Mouse (Mus musculus) forebrain, embryonic 10.5 days (tissue): ENCODE data around the gene Timm44. TPM values are rescaled to one million over a fixed set of nuclear protein-coding genes. Genes with fewer than 3 reads are reported as not detected.

ENCODE experiments used
- DNase-seq: peaks from one replicate; pipeline ENCODE4 v3.0.0-alpha.2; 2017; ENCODE audit warnings: low spot score; ENCODE audit errors: extremely low spot score
- H3K27ac ChIP-seq: fragments of 300-500 bp; sonication (generic); 2 replicates; pipeline ENCODE4 v1.5.1; 2016; ENCODE audit warnings: mild to moderate bottlenecking
- H3K27me3 ChIP-seq: fragments of 300-500 bp; sonication (generic); 2 replicates; pipeline ENCODE4 v1.6.1; 2016; ENCODE audit warnings: mild to moderate bottlenecking; ENCODE audit not compliant: poor library complexity, severe bottlenecking
- H3K36me3 ChIP-seq: fragments of 300-500 bp; sonication (generic); replicated peaks from 2 replicates; pipeline ENCODE4 v1.6.1; 2016; ENCODE audit warnings: mild to moderate bottlenecking, moderate library complexity
- H3K4me1 ChIP-seq: fragments of 300-500 bp; sonication (generic); 2 replicates; pipeline ENCODE4 v1.6.1; 2016
- H3K4me3 ChIP-seq: fragments of 300-500 bp; sonication (generic); 2 replicates; pipeline ENCODE4 v1.5.1; 2016; ENCODE audit warnings: mild to moderate bottlenecking, moderate library complexity
- H3K9me3 ChIP-seq: fragments of 300-500 bp; sonication (generic); 2 replicates; pipeline ENCODE4 v1.6.1; 2016; ENCODE audit warnings: mild to moderate bottlenecking, moderate library complexity
- WGBS: fragments of 180-500 bp; shearing (Covaris S2); methylation state at CpG from one replicate; pipeline ENCODE4 v1.1.7; 2016; 5-methylcytosine and 5-hydroxymethylcytosine counted together
- polyA plus RNA-seq: library from polyadenylated mRNA; unstranded; fragments of >200 nt; fragmentation: Nextera tagmentation; extraction: Ambion mirVana; gene quantifications from 2 replicates; pipeline ENCODE4 v1.2.1, GENCODE M21; 2016

The Timm44 gene
- polyA plus RNA-seq = 69.8 and 70.2 TPM in 2 replicates

DNA sequence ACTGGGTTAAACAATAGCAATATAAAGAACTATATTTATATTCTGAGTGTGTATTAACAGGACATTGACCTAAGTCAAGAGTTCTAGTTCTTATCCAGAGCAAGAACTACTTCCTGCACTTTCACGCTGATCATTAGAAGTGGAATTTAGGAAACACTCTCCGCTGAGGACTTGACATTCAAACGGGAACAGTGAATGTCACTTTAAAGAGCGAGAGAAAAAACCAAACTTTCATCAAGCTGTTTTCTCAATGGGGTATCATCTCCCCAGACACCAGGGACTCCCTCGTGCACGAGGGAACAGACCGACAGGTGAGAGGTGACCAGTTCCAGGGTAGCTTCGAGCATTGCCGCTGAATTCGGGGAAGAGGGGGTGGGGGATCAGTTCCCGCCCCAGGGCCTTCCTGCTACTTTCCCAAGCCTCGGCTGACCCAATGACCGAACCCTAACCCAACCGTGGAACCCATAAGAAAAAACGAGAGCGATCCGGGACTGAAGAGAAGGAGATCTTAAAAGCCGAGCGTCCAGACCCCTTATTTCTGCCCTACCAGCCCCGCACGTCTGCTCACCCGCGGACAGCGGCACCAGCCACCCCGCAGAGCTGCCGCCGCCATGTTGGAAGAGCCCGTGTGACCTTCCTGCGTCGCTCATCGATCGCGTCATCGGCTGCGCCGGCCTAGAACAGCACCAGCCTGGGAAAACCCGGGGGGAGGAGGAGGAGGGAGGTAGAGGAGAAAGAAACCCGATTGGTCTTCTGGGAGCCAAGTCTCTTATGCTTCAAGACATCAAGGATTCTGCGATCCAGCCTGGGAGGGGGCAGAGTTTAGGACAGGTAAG is at the start of gene Timm44:
Timm44 (minus strand) TSS at position 639 of the 836 bp plus-strand sequence.
- Histone ChIP-seq H3K4me3 (peak within 1 kb of the TSS; percentile 87), H3K36me3 (peaks cover 38% of the 10 kb centered on the region), H3K9me3 (no peaks in the 10 kb centered on the region), H3K27ac (peak within 1 kb of the TSS; percentile 93), H3K4me1 (peaks cover 16% of the 10 kb centered on the region), H3K27me3 (no peaks in the 10 kb centered on the region)
- DNase-seq = peak; percentile 93
- under 1% methylated on average over 39 of the region's 39 CpGs for WGBS

DNA sequence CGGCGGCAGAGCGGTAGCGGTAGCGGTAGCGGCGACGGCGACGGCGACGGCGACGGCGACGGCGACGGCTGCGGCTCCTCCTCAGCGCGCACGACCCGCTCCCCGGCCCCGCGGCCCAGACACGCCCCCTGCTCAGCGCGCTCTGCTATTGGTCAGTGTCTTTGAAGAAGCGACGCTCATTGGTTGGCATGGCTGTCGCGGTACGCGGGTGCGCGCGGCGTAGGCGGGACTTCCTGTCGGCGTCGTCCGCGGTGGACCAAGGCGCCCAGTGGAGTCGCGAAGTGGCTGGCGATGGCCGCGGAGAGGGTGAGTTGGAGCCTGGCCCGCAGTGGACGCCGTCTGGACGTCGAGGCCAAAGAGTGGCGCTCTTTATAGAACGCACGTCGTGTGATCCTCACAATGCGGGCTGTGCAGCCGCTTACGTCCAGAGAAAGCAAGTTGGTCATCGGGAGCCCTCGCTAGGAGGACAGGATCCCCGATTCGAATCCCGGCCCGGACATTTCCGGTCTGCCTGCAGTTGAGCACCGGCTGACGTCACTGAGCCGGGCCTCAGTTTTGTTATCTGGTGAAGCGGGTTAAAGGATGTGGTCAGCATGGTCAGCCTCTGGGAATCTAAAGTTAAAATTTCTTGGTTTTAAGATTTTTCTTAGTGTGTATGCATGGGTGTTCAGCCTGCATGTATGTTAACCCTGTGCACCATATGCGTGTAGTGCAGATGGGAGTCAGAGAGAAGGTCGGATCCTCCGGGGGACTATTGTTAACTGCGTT is 49.5 kb upstream of the Timm44 start, which contains the start of the genes Ccl25 and Elavl1:
Ccl25 (plus strand) TSS at position 228 of the 768 bp plus-strand sequence.
Elavl1 (minus strand) TSS at position 431 of the 768 bp plus-strand sequence.
- peaks cover 69% of the 10 kb centered on the region for H3K36me3 ChIP-seq

DNA sequence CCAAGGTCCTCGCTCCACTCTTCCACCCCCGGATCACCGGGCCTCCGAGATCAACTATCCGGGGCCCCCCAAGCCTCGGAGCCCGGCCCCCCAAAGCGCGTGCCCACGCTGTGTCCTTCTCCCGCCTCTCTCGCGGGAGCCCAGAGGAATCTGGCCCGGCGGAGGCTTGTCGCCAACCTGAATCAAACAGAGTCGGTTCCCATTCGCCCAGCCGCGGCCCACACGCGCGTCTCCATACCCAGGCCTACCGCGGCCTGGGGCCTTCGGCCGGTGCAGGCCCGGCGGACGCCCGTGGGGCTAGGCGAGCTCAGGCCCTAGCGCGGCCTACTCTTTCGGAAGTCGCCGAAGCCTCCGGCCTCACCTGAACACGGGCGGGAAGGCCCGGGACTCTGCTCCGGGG is 48.8 kb upstream of the Timm44 start:
- Histone ChIP-seq H3K27ac (peak overlapping the region; percentile 99), H3K36me3 (peaks cover 69% of the 10 kb centered on the region), H3K9me3 (no peaks in the 10 kb centered on the region), H3K4me3 (peak overlapping the region; percentile 97), H3K4me1 (peaks cover 39% of the 10 kb centered on the region), H3K27me3 (no peaks in the 10 kb centered on the region)
- under 1% methylated on average over 42 of the region's 42 CpGs for WGBS
- DNase-seq = no peak

More for the DNA sequence above, 49.5 kb upstream of the Timm44 start, which contains the start of the genes Ccl25 and Elavl1:
- Histone ChIP-seq H3K9me3 (no peaks in the 10 kb centered on the region), H3K27me3 (no peaks in the 10 kb centered on the region), H3K27ac (peak within 1 kb of the TSS; percentile 99), H3K4me3 (peak within 1 kb of the TSS; percentile 97), H3K4me1 (peaks cover 37% of the 10 kb centered on the region)
- WGBS = under 1% methylated on average over 74 of the region's 78 CpGs
- DNase-seq = peak; percentile 98

DNA sequence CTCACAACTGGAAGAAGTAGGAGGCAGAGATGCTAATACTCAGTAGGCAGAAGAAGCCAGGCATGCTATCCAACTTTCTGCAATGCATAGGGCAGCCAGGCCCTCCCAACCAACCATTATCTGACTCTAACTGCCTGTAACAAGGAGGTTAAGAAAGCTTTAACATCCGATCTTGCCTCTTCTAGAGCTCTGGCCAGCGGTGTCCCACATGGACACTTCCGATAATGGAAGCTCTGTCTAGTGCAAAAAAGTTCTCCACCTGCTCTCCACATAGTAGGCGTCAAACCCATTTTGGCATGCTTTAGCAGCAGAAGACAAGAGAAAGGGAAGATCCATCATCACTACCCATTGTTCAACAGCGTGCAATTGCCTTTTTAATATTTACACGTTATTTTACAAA is 48.2 kb upstream of the Timm44 start:
- Histone ChIP-seq H3K4me1 (peaks cover 39% of the 10 kb centered on the region), H3K27me3 (no peaks in the 10 kb centered on the region), H3K9me3 (no peaks in the 10 kb centered on the region), H3K4me3 (peak overlapping the region; percentile 97), H3K27ac (peak overlapping the region; percentile 99), H3K36me3 (peaks cover 69% of the 10 kb centered on the region)
- no peak for DNase-seq
- 13% methylated on average over 6 of the region's 6 CpGs for WGBS

DNA sequence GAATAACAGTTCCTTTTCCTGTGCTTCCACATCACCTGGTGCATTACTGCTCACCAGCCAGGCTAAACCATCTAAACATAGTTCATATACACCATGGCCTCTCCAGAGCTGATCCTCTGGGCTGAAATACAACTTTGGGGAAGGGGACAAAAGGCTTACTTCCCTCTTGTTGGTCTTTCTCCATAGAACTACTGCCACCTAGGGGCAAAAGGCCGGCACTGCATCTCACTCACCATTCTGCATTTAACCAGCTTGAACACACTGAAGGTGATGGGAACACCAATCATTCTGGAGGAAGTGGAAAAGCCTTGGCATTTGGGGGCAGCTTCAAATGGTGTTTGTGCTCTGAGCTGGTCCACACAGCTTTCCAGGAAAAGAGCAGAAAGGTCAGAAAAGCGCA is 46.8 kb upstream of the Timm44 start:
- Histone ChIP-seq H3K9me3 (no peaks in the 10 kb centered on the region), H3K27me3 (no peaks in the 10 kb centered on the region), H3K27ac (no peak overlapping the region), H3K4me3 (peak overlapping the region; percentile 97), H3K4me1 (peaks cover 39% of the 10 kb centered on the region), H3K36me3 (peaks cover 67% of the 10 kb centered on the region)
- DNase-seq = peak; percentile 85
- WGBS = 34% methylated on average over 2 of the region's 2 CpGs

DNA sequence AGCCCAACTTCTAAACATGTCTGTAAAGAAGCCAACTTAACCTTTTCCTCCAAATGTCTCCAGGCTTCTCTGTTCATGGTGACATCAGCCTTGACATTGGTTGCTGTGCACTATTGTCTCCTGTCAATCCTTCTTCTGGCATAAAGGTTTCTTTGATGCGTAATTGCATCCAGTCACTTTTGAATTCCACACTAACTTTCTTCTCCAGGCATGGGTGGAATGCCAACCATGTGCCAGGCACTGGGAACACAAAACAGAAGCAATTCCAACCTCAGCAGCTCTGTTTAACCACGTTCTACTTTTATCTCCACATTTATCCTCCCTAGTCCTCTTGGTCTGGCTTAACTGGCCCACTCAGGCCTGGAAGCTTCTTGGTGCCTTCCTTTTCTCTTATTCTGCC is 45.3 kb upstream of the Timm44 start:
- H3K27ac ChIP-seq = no peak overlapping the region
- H3K27me3 ChIP-seq = no peaks in the 10 kb centered on the region
- H3K4me1 ChIP-seq = peaks cover 33% of the 10 kb centered on the region
- no peaks in the 10 kb centered on the region for H3K9me3 ChIP-seq
- WGBS = 87% methylated on average over 2 of the region's 2 CpGs
- peaks cover 67% of the 10 kb centered on the region for H3K36me3 ChIP-seq
- H3K4me3 ChIP-seq = no peak overlapping the region
- DNase-seq = no peak

DNA sequence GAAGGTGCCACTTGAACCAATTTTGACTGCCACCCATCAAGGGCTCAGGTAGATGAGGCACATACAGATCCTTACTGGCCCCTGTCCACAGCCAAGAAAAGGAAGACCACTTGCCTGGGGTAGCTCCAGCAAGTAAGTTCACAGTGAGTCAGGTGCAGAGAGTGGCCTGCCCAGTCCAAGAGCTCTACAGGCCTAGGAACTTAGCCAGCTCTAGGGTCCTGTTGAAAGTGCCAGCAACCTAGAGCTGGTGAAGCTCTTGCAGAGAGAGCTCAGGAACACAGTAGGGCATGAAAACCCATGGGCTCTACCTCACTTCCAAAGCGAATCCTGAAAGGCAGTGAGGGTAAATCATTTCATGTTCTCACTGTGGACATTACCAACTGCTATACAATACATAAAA is 44.7 kb upstream of the Timm44 start:
- 86% methylated on average over 1 of the region's 1 CpGs for WGBS
- H3K27ac ChIP-seq = no peak overlapping the region
- H3K27me3 ChIP-seq = no peaks in the 10 kb centered on the region
- H3K4me1 ChIP-seq = peaks cover 27% of the 10 kb centered on the region
- H3K36me3 ChIP-seq = peaks cover 71% of the 10 kb centered on the region
- DNase-seq = no peak
- no peak overlapping the region for H3K4me3 ChIP-seq
- no peaks in the 10 kb centered on the region for H3K9me3 ChIP-seq

DNA sequence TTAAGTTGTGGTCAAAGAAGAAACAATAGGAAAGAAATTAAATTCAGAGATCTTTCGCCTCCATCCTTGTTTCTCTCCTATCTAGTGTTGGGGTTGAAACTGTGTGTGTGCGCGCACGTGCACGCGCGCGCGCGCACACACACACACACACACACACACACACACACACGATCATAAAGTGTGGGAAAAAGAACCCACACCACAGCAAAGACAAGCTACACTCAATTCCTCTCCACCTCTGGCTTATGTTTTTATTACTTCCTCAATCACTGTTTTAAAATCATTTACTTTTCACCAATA is 43.8 kb upstream of the Timm44 start:
- 97% methylated on average over 11 of the region's 11 CpGs for WGBS
- no peak for DNase-seq
- H3K27me3 ChIP-seq = no peaks in the 10 kb centered on the region
- H3K9me3 ChIP-seq = no peaks in the 10 kb centered on the region
- peaks cover 27% of the 10 kb centered on the region for H3K4me1 ChIP-seq
- H3K27ac ChIP-seq = no peak overlapping the region
- peaks cover 71% of the 10 kb centered on the region for H3K36me3 ChIP-seq
- H3K4me3 ChIP-seq = no peak overlapping the region

DNA sequence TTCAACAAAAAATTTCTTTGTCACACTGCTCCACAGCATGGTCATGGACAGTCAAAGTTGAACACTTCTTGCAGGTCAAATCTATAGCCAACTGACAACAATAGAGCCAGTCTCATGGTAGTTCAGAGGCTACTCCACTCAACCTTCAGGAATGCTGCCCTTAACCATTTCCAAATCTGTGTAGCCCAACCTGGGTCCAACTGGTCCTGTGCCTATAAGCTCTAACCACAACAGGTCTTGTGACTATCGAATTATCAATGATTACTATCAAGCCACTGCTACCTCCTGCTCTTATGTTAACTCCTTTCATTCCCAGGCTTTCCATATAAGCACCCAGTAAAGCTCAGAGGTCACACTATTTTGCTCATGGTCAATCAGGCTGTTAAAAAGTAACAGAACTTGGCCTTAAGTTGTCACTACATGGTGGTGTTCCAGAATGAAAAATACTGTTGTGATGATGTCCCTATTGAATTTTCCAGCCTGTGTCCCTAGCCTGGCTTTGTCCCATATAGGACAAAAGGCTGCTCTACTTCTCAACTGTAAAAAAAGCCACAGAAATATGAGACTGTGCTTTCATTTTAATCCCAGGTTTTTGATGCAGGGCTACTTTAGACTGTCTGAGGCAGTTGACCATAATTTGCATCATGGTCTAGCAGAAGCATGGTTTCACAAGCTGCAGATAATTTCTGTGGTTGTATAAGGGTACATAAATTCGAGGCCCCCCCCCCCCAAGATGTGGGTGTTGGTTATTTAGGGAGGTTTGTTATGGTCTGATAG is 43.3 kb upstream of the Timm44 start:
- no peaks in the 10 kb centered on the region for H3K27me3 ChIP-seq
- H3K4me3 ChIP-seq = no peak overlapping the region
- peaks cover 74% of the 10 kb centered on the region for H3K36me3 ChIP-seq
- peaks cover 26% of the 10 kb centered on the region for H3K4me1 ChIP-seq
- H3K9me3 ChIP-seq = no peaks in the 10 kb centered on the region
- no peak overlapping the region for H3K27ac ChIP-seq
- DNase-seq = no peak
- 91% methylated on average over 2 of the region's 2 CpGs for WGBS

DNA sequence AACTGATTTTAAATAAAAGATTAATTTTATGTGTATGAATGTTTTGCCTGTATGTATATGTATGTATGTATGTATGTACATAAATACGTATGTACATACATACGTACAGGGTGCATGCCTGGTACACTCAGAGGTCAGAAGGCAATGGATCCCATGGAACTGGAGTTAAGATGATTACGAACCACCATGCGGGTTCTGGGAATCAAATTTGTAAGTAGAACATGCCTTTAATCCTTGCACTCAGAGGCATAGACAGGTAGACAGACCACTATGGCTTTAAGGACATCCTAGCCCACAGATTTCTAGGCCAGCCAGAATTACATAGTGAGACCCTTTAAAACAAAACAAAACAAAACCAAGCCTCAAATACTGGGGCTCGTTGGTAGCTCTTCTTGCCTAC is 42.4 kb upstream of the Timm44 start:
- no peak for DNase-seq
- H3K27ac ChIP-seq = no peak overlapping the region
- H3K9me3 ChIP-seq = no peaks in the 10 kb centered on the region
- peaks cover 76% of the 10 kb centered on the region for H3K36me3 ChIP-seq
- H3K4me3 ChIP-seq = no peak overlapping the region
- no peaks in the 10 kb centered on the region for H3K27me3 ChIP-seq
- WGBS = 92% methylated on average over 5 of the region's 5 CpGs
- H3K4me1 ChIP-seq = peaks cover 18% of the 10 kb centered on the region

DNA sequence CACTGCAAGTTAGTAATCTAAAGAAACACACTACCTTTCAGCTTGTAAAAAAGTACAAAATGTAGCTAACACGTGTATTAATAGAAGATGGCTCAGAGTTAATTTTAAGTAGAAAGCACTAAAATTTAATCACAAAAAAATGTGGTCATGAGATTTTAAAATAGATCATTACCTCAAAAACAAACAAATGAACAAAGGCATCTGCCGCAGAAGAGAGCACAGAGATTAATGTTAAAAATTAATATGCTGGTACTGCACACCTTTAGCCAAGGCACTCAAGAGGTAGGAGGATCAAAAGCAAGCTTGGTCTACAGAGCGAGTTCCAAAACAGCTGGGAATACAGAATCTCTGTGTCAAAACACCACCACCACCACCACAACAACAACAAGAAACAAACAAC is 39.1 kb upstream of the Timm44 start:
- H3K27me3 ChIP-seq = no peaks in the 10 kb centered on the region
- DNase-seq = no peak
- WGBS = 93% methylated on average over 3 of the region's 3 CpGs
- no peaks in the 10 kb centered on the region for H3K4me1 ChIP-seq
- H3K27ac ChIP-seq = no peak overlapping the region
- no peaks in the 10 kb centered on the region for H3K9me3 ChIP-seq
- H3K36me3 ChIP-seq = peaks cover 72% of the 10 kb centered on the region
- no peak overlapping the region for H3K4me3 ChIP-seq

DNA sequence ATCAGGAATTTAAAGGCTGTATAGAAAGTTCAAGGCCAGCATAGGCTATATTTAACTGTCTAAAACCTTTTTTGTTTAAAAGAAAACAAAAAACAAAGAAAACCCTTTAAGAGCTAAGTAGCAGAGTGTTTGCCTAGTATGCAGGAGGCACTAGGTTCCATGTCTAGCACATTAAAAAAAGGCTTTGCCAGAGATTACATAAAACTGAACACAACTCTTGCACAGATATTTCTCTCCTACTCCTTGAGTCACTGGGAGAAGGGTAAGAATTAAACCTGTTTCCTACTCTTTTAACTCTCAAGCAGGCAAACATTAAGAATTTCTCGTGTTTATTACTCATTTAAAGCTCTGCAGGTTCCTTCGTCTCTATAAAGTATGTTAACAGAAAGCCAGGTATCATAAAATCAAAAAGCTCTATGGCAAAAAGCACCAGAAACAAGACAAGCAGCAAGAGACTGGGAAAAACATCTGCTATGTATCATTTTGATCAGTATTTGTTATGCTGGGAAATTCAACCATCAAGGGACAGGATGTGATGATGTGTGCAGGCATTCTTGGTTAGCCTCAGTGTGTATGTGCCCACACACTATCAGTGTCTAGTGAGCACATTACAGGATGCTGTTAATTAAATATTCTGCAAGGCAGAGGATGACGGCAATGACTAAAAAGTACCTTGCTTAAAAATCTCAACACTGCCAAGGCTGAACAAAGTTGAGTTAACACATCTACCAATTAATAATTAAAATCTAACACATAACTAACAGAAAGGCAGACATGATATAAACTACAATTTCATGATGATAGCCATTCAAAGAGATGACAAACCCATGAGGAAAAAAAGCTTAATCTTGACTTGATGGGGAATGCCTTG is 37.8 kb upstream of the Timm44 start:
- Histone ChIP-seq H3K27me3 (no peaks in the 10 kb centered on the region), H3K36me3 (peaks cover 72% of the 10 kb centered on the region), H3K27ac (no peak overlapping the region), H3K9me3 (no peaks in the 10 kb centered on the region), H3K4me1 (no peaks in the 10 kb centered on the region), H3K4me3 (no peak overlapping the region)
- WGBS = 83% methylated on average over 3 of the region's 3 CpGs
- no peak for DNase-seq
